Mouse (Mus musculus): ENCODE data around the gene Irf1.

Irf1 gene

DNA sequence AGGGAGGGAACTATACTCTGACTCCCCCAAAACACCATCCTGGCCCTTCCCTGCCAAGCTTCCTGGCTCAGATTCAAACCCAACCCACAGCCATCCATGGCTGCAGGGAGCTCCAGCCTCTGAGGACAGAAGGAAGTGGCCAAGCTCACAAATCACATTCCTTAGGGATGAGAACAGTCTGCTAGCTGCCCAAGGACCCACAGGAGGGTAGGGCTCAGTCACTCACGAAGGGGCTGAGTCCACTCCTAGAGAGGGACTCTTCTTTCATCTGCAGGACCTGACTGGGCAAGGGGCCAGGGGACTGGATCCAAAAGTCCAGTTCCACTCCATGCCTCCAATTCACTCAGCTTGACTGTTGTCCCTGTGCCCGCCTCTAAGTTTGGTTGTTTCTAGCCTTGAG, 8.0 kb upstream of the Irf1 start:
- peak; percentile 96 for DNase-seq

DNA sequence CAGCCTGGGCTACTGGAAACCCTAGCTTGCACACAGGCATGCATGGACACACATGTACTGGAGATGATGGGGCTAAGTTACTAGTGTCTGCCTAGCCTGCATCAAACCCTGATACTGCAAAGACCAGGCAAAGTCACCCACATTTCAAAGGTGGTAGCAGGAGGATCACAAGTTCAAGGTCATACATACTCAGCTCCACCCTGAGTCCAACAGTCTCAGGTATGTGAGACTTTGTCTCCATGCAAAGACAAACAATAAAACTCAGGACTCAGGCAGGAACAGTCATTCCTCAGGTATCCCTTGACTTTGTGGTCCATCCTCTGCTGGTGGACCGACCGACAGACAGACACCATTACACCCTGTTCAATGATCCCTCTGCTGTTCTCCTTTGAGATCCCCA, 7.4 kb upstream of the Irf1 start:
- DNase-seq: no peak

DNA sequence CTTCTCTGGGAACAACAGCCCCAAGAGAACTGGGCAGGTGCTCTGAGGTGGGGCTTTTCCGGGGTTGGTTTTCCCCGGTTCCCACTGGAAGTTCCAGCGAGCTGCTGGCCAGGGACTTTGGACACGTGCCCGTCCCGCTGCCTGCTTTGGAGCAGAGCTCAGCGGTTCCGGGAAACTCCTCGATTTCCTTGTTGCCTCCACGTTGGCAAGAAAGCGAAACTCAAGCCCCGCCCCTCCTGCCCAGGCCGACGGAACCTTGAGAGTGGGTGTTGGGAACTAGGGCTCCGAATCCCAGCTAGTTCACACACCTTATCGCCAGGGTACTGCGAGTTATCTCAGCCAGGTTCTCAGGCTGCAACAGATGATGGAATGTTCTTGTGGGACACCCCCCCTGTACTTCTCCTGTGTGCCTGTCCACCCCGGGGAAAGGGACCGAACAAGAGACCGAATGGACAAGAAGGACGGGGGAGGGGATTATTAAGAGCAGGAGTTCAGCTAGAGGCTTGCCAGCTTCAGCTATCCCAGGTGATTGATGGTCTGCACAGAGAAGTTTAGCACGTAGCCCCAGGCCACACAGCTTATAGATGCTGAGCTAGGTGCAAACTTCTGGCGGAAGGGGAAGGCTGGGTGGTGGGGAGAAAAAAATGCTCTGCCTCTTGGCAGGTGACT, 6.9 kb upstream of the Irf1 start:
- peak; percentile 96 to 97 for DNase-seq

DNA sequence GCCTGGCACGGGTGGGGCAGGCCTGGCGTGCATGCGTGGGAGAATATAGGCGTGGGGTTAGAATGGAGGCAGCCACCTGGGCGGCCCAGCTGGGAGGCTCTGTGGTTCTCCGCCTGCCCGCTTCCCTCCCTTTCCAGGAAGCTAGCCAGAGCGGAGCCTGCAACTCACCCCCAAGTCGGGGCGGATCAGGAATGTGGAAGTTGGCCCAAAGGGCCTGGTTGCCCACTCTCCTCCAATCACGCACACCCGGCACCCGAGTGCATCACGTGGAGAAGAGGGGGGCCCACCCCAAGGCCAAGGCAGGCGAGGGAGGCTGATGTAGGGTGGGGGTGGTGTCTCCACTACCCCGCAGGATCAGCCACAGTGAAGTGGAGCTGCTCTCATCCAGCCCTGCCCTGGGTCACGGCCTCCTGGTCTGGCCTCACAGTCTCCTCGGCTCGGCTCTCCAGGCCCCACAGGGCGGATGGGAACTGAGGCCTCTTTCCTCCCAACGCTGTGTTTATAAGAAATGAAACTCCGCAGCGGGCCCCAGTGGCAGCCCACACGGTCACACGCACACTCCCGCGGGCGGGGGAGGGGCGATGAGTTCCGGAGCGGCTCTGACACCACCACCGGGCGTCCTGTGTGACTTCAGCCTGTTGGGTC, 6.2 kb upstream of the Irf1 start:
- DNase-seq: peak; percentile 93 to 96

DNA sequence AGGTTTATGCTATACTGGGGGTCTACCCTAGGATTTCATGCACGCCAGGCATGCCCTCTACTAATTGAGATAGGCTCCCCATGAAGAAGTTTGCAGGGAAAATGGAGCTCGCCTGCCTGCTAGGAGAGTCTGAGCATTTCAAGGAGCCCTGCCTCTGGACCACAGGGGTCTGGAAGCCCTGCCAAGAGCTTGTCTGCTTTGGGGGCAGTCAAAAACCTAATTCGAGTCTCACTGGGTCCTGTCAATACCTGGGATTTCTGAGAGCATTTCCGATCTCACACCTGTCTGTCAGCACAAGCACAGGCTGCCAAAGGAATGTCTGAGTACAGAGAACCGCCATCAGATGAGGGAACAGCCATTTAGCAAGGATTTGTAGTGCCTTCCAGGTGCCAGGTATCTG, 5.2 kb upstream of the Irf1 start:
- DNase-seq: no peak

DNA sequence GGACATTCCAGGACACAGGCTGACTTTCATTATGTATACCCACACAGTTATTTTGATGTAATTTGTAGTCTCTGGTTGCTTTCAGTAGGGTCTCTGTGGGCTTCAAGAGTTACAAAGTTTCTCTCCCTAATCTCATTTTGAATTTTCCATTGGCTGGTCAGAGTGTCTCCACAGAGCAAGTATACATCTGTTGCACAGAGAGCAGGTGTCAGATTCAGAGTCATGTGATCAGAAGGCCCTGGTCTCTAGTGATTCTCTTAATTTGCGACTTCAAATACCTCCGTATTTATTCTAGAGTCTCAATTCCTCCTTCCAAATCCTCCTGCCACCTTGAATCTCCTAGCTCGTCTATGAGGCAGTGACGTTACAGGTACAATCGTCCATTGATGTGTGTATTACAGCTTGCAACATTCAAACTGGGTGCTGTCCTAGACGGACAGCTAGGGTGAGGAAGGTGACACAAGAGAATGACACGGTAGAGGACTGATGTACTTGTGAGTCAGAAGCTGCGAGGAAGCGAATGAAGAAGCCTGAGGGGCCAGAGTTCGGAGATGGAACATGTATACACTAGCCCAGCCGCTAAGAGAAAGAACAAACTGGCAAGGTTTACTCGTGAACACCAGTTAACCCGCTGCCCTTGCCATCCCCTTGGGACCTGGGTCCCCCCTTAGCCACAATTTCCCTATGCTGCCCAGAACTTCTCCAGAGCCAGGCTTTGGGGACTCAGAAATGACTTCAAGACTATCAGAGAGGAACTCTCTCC, 1.2 kb upstream of the Irf1 start:
- no peak for DNase-seq

DNA sequence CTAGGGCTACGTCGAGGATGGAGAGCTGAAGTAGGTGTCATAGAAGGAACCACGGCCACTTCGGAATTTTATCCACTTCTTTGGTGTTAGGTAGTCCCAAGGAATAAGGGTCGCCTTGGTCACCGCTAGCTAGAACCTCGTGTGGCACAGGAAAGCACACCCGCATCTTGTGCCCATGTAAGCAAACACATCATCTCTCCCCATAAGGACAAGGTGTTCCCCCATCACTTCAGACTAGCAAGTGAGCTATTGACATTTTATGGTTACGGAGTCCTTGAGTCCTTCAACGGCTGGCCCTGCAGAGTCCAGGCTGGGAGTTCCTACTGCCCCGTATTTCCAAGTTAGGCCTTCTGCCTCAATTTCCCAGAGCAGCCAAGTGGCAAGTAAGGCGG, 633 bp upstream of the Irf1 start:
- no peak for DNase-seq

DNA sequence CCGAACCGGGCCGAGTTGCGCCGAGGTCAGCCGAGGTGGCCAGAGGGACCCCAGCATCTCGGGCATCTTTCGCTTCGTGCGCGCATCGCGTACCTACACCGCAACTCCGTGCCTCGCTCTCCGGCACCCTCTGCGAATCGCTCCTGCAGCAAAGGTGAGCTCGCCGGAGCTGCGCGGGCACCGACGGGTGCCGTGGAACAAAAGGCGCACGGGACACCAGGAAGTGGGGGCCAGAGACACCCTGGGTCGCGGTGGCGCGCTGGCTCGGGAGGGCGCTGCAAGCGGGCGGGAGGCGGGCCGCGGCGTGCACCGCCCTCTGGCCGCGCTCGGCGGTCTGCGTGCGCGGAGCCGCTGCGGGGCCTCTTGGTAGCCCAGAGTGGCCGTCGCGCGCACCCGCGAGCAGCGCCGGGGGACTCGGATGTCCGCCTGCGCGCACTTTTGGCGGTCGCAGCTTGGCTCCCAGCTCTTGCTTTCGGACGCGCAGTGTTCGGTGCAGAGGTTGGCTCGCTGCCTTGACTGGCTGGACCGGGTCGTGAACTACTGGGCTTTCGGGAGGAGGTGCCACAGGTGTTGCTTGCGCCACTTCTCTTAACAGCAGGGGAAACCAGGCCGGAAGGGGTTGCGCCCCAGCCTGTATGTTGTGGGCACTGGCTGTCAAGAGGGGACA, 444 bp downstream of the Irf1 start:
- peak; percentile 67 to 83 for DNase-seq

DNA sequence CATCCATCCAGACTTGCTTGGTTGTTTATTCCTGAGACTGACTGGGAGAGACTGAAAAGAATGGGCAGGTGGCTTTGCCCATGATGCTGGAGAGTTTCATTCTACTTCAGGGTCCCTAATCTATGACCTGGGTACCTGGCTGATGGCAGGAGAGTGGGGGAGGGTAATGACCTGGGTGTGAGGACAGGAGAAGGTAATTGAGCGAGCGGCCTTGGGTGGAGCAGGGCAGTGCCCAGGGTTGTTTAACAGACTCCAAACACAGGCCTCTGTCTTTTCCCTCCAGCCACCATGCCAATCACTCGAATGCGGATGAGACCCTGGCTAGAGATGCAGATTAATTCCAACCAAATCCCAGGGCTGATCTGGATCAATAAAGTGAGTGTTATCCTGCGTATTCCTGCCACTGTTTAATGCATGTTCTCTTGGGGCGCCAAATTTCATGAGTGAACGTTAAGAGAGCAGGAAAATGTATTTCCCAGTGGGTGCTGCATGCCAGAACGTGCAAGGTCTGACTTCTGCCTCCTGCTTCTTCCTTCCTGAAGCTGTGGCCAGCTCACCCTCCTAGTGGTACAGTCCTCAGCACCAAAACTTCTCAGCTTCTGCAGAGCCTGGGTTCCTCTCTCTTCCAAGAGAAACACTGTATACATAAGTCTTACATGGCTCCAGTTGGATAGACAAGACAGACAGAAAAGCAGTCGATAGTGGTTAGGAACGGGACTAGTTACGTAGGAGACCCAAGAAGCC, 1.4 kb downstream of the Irf1 start:
- no peak for DNase-seq

DNA sequence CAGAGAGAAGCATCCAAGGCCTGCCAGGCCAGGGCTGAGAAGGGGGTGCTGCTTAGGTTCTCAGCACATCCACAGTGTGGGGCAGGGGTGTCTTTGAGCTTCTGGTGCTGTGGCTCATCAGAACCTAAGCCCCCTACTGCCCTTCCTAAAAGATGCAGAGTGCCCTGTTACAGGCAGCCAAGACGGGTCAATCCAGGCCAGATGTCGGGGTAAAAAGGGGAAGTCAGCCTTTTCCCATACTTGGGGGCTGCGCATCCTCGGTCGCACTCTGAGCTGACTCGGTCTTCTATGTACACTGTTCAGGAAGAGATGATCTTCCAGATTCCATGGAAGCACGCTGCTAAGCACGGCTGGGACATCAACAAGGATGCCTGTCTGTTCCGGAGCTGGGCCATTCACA, 2.7 kb downstream of the Irf1 start:
- DNase-seq: no peak

DNA sequence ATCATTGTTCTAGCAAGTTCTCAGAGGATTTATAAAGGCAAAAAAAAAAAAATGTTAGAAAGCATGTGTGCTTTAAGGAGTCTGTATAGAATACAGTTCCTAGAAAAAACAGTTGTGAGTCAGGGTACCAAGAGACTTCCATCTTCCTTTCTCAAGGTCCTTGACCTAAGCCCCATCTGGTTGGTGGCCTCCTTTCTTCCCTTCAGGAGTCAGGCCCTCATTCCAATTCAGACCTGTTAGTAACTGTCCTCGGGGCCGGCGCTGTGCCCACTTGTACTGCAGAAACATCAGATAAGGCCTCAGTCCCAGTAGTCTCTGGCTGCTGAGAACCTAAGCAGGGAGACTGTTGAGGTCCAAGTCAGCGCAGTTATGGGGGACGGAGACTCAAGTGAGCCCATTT, 3.3 kb downstream of the Irf1 start, which contains the start of gene Gm17334:
TSS of gene Gm17334 (minus strand) at position 101 of the 400 bp plus-strand sequence.
- no peak for DNase-seq

DNA sequence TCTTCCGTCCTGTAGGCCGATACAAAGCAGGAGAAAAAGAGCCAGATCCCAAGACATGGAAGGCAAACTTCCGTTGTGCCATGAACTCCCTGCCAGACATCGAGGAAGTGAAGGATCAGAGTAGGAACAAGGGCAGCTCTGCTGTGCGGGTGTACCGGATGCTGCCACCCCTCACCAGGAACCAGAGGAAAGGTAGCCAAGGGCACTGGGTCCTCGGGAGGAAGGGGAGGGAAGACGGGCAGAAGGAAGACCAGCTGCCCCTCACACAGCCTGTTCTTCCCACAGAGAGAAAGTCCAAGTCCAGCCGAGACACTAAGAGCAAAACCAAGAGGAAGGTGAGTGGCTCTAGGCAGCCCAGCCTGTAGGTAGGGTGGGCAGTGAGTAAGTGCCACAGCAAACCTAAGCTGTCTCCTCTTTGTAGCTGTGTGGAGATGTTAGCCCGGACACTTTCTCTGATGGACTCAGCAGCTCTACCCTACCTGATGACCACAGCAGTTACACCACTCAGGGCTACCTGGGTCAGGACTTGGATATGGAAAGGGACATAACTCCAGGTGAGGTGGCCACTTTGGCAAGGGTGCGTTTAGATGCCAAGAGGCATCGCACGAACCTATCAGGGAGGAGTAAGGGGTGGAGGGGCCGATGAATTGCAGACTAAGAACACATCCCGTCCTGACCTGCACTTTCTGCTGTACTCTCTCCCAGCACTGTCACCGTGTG, 4.0 kb downstream of the Irf1 start:
- DNase-seq: no peak

DNA sequence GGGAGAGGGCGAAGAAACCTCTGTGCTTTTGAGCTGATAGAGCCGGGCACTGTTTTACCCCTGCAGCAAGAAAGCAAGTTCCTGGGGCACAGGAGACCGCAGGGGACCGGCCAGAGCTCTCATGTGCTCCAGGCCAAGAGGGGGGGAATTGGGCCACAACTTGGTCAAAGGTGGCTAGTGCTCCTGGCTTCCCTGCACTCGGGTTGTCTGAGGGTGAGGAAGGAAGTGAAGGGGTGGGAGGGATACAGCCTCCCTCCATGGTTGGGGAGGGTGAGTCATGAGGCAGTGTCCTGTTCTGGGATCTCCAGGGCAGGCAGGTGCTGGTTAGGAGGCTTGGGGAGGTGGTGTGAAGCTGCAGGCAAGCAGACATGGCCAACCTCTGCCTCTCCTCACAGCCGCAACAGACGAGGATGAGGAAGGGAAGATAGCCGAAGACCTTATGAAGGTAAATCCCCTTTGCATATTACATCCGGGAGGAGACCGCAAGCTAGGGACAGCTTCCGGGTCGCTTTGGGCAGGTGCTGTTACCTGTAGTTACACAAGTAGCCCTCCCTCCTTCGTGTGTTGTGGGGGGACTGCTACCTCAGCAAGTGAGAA, 4.9 kb downstream of the Irf1 start:
- peak in 1 of 2 experiments; percentile 29 for DNase-seq

DNA sequence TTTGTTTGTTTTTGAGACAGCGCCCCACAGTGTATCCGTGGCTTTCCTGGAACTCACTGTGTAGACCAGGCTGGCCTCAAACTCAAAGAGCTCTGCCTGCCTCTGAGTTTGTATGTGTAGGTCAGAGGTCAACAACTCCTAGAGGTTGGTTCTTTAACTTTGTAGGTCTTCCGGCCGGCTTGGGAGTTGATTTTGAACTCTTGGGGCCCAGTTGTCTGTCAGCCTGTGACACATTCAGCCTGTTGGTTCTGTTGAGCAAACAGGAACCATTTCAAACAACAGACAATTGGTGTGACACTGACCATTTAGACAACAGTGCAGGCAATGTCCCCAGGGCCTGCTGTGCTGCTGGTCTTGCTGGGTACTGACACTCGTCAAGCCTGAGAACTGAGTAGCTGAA, 7.9 kb downstream of the Irf1 start:
- no peak for DNase-seq

DNA sequence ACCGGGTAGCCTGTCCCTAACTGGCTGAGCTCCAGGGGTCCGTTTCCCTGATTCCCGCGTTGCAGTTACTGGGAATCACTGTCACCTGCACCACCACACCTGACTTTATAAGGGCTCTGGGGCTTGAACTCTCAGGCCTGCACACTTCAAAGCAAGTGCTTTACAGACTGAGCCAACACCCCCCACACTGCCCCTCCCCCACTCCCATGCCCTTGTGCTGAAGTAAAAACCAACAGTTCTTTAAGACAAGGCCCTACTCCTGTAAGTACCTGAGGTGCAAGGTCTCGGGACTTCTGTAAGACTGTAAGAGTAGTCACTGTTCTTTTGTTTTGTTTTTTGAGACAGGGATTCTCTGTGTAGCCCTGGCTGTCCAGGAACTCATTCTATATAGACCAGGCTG, 8.6 kb downstream of the Irf1 start:
- DNase-seq: no peak

DNA sequence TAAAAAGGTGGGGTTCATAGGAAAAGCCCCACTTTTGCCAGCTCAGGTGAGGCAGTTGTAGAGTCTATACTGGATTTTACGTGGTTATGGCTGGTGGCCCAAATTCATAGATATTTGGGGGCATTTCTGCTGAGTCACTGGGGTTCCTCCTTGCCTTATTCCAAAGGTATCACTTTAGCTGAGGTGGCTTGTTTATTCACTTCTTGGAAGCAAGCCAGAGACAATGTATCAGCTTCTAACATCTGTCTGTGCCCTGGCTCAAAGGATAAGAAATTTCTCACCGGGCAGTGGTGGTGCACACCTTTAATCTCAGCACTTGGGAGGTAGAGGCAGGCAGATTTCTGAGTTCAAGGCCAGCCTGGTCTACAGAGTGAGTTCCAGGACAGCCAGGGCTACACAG, 10.0 kb downstream of the Irf1 start:
- peak in 1 of 2 experiments; percentile 30 for DNase-seq

DNA sequence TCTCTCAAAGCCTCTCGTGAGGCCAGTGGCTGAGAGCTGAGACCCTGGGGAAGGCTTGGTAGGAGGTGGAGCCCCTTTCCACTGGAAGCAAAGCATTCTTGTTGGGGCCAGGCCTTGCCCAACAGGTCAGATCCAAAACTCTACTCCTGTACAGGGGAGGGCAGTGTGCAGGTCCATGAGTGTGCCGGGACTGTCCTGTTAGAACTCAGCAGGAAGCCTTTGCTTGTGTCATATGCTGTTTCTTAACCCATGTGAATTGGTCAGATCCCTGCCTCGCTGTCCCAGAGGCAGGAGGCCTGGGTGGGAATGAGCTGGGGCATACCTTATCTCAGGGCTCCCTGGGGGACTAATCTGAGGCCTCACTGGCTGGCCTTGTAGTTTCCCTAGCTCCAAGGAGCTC, 10.4 kb downstream of the Irf1 start:
- no peak for DNase-seq

DNA sequence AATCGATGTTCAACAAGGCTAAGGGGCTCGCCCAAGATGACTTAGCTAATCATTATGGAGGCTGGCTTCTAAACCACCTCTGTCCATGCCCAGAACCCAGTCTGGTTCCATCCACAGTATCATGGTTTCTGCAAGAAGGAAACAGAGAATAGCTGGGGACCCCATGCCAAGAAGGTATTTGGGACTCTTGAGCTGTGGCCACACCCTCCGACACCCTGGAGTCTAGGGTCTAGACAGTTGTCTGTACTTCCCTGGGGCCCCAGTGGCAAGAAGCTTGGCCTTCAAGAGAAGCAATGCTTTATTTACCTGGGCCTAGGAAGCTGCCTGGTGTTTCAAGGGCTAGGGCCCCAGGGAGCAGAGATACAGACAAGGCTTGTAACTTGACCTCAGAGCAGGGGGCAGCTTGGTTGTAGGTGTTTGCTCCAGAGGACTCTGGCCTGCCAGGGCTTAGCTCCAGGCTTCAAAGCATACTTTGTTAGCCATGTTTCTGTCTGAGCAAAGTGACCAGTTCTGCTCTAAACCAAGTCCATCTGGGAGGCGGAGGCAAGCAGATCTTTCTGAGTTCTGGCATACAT, 11.5 kb downstream of the Irf1 start:
- no peak for DNase-seq

DNA sequence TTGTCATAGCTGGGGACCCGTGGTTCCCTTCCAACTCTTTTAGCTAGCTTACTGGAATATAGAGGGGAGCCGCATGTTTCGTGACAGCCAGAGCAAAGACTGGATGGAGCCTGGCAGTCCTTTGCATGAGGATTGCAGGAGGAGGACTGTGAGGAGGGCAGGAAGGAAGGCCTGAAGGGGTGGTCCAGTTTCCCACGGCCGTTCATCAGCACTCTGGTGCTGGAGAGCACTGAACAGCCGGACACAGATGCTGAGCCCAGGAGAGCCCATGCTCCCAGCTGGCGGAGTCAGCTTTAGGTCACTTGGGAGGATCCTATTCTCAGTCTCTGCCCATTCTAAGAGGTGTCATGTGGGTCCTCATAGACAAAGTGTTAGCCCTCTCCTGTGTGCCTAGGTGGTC, 12.2 kb downstream of the Irf1 start:
- peak in 1 of 2 experiments; percentile 35 for DNase-seq

DNA sequence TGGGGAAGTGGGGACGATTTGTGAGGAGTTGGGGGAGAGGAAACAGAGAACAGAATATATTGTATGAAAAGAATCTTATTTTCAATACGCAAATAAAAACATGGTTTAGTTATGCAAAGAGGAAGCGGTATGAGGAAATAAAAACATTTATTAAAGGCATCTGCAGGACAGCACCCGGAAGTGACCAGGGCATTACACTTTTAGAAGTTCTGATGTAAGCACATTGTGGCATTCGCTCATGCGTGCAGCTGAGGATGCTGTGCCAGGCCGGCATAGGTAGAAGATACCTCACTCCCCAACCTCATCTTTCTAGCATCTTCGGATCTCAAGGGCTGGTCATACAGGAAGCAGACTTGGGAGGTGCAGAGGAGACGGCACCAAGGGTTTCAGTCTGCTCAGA, 13.5 kb downstream of the Irf1 start:
- peak in 1 of 2 experiments; percentile 32 for DNase-seq

DNA sequence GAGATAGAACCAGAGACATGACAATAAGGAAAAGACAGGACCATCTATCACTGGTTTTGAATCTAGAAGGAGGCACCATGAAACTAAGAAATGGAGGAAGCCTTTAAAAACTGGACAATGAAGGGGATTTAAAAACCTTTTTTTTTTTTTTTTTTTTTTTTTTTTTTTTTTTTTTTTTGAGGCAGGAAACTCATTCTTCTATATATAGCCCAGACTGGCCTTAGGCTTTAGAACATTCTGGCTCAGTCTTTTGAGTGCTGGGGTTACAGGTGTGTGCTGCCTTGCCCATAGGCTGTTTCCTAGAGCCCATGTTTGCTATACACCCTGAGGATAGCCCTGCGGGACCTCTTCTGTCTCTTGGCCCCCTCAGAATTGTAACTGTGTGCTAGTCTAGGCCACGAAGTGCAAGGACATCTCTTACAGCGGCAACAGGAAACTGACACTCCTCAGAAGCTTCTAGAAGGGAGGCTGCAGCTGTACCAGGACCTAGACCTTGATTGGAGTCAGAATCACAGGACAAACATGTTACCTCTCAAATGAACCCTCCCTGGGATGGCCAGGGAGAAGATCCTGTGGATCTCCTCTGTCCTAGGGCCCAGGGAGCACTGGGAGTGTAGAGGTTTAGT, 15.6 kb downstream of the Irf1 start:
- no peak for DNase-seq
